Mouse (Mus musculus) thymus, postnatal 25 days (tissue): Measurements from ENCODE around the gene Best1.

Source experiments
- DNase-seq: peaks from one replicate; pipeline ENCODE4 v3.0.0; 2022

Best1 gene

DNA sequence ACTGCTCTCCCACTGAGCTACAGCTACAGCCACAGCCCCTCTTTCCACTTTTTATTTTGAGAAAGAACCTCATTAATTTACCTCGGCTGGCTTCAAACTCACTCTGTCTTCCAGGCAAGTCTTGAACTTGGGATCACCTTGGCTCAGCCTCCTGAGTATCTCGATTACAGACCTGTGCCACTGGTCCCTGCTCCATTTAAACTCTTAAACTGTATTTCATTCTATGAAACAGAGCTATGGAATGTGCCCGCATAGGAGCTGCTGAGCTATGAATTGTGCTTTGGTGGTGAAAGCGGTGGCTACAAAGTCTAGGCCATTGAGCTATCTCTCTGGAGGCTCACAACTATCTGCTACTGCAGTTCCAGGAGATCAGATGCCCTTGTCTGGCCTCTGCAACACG, 43.5 kb downstream of the Best1 start:
- DNase-seq = no peak

DNA sequence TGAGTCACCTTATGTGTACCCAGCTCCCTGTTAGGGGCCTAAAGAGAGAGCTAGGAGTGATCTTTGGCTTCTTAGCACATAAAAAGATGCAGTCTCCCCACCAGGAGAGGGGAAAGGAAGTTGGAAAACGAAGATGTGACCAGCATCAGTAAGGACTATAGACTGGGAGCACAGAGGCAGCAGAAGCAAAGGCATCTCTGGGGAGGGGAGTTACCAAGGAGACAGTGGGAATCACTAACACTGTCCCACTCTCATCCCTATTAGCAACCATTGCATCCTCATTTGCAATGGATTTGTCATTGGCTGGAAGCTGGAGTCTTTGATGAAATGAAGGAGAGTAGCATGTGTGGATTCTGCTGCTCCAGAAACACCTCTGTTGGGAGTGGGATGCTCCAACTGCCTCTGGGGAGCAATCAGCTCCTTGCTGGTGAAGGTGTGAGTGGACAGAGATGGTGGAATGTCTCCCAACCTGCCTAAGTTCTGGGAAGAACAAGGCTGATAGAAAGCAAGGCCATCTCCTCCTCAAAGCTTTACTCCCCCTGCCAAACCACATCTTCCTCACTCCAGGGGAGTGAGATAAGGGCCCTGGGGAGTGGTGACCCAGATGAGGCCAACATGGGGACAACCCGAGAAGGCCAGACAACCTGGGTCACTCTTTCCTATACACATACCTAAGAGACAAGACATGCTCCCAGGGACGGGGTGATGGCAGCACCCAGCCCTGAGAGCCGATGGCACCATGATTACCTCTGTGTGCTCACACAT, 44.6 kb downstream of the Best1 start:
- DNase-seq = no peak

DNA sequence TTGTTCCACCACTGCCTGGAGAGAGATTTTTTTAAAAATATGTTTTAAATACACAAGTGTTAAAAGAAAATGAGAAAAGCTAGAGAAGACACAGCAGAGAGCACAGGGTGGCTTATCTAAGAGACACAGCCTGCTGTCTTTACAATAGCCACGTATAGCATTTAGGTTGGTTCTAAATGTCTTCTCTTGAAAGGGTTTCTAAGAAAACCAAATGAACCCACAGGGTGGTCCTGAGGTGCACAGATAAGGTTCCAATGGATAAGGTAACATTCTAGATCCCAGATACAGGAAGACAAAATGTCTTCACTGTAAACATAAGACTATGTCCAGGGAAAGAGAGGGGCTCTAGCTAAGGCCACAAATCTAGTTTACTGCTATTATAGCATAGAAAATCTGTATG, 46.0 kb downstream of the Best1 start:
- DNase-seq = no peak

GRCm38 (mm10) chr19:9954811-9955202, 46.6 kb downstream of the Best1 start:
- DNase-seq = no peak

GRCm38 (mm10) chr19:9954055-9954810, 47.2 kb downstream of the Best1 start:
- DNase-seq = no peak

GRCm38 (mm10) chr19:9952912-9953311, 48.5 kb downstream of the Best1 start:
- no peak for DNase-seq

DNA sequence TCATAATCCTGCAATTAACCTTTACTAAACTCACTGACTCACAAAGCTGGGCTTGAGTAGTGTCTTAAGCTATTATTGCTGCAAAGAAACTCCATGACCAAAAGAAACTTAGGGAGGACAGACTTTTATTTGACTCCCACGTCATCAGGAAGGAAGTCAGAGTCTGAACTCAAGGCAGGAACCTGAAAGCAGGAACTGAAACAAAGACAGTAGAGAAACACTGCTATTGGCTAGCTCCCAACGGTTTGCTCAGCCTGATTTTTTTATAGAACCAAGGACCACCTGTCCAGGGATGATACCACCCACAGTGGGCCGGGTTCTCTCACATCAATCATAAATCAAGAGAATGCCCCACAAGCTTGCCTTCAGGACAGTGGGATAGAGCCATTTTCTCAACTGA, 49.0 kb downstream of the Best1 start:
- DNase-seq = no peak

GRCm38 (mm10) chr19:9946986-9947385, 54.4 kb downstream of the Best1 start:
- DNase-seq = no peak

GRCm38 (mm10) chr19:9945800-9946564, 55.5 kb downstream of the Best1 start:
- DNase-seq = no peak

GRCm38 (mm10) chr19:9942539-9943533, 58.6 kb downstream of the Best1 start:
- DNase-seq = no peak

DNA sequence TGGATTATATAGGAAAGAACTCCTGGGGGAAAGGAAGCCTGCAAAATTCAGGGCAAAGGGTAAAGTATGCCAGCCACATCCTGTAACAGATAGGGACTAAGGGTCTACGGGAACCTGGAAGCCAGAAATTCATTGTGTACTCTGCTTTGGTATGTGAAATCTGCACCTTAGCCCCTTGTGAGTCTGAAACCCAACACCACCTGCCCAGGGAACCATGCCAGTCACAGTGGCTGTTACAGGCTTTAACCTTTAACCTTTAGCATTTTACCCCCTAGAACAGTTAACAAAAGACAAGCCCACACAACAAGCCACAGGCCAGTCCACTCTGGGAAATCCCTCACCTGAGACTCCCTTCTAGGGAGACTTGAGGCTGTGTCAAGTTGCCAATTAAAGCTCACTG, 59.6 kb downstream of the Best1 start:
- DNase-seq = no peak

DNA sequence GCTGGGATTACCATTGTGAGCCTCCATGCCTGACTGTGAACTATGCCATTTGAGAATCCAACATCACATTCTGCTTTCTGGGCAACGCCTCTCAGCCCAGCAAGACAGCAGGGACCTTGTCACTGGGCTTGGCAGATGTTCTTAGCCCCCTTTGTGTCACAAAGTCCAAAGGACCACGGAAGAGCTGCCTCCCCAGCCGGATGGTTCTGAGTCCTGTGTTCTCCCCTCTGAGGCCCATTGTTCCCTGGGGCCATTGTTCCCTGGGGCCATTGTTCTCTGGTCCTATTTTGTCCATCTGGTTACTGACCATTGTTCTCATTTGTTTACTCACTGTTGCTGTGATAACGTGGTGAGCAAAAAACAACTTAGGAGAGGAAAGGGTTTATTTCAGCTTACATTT, 60.5 kb downstream of the Best1 start:
- no peak for DNase-seq

GRCm38 (mm10) chr19:9939841-9940240, 61.6 kb downstream of the Best1 start:
- DNase-seq = no peak

DNA sequence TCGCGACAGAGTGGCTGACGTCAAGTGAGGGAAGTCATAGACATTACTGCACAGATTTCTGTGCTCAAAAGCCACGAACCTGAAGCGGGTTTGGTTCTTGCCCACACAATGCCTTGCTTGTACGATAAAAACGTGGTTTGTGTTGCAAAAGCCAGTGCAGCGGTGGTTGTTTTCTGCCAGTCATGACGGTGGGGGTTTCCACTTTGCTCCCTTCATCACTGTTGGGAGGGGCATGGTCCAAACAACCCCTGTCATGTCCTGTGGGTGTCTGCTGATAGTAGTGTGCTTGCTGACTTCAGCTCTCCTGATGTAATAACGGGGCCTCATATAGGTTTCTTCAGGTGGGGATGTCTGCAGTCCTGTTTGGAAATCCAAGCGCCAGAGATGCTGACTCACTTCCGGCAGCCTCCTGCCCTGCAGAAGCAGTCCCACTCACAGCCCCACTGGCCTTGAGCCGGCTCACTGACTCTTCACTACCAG, 62.6 kb downstream of the Best1 start:
- DNase-seq = peak; percentile 57

- peak; percentile 34 for DNase-seq
Measured at GRCm38 (mm10) chr19:9938156-9938823, 63.1 kb downstream of the Best1 start.

DNA sequence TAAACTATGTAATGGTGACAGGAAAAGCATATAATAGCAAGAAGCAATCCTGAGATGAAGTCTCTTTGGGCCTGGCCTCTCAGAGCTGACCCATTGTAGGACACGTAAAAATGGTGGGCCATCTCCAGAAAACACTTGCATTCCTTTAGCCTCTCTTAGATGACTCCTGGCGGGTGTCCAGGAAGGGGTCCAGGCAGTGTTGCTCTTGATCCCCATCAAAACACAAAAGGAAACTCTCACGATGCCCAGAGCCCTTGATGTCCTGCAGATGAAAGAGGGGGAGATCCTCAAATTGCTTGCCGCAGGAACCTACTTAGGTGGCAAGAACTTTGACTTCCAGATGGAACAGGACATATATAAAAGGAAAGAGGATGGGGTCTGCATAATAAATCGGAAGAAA, 64.0 kb downstream of the Best1 start:
- DNase-seq = no peak

GRCm38 (mm10) chr19:9936579-9936978, 64.9 kb downstream of the Best1 start:
- DNase-seq = no peak
